Mouse (Mus musculus) retina, adult 2 months (tissue): ENCODE measurements at regions not wholly inside any gene's neighbourhood (a gene's known extent, or its start where the extent isn't known, plus 50 kb on each side); places are given as distances from the start of the nearest gene placed in this dataset.

ENCODE experiments used
- DNase-seq: peaks from one replicate; pipeline ENCODE4 v3.0.0-alpha.2; 2012; ENCODE audit warnings: low read depth, low spot score

- DNase-seq = no peak
These were observed 106.1 kb upstream of the Ahr start for GRCm38 (mm10) chr12:35640911-35641345.

- no peak for DNase-seq
These were observed 88.6 kb upstream of the Ahr start for GRCm38 (mm10) chr12:35623484-35623883.

GRCm38 (mm10) chr12:35614885-35615284 lies 80.0 kb upstream of the Ahr start:
- DNase-seq = no peak

- DNase-seq = no peak
These were observed 72.8 kb upstream of the Ahr start for GRCm38 (mm10) chr12:35607652-35608051.

GRCm38 (mm10) chr12:35603742-35604141 lies 68.9 kb upstream of the Ahr start:
- DNase-seq = no peak

- no peak for DNase-seq
These were observed 67.8 kb upstream of the Ahr start for GRCm38 (mm10) chr12:35602589-35602988.

- no peak for DNase-seq
These were observed 63.5 kb upstream of the Ahr start for GRCm38 (mm10) chr12:35598298-35598697.

GRCm38 (mm10) chr12:35592866-35593265 lies 58.0 kb upstream of the Ahr start:
- no peak for DNase-seq
